Mouse (Mus musculus): ENCODE data around the gene Gm29866.
"Not testable (repeated sequence)": the region's sequence is repeated elsewhere in the genome, so short reads cannot be mapped to it uniquely, and the experiment has no call there.

Gene Gm29866

GRCm38 (mm10) chrY:20993557-20993956 lies at the start of gene Gm29866:
Gene Gm29866, minus strand, starts transcription at chrY:20993657.
- not testable (repeated sequence) for DNase-seq (ENCODE audit: low read depth in 2 of 2, low spot score in 2 of 2)
